Mouse (Mus musculus): ENCODE data around the gene Lipe. TPM values are rescaled to one million over a fixed set of nuclear protein-coding genes. Genes with fewer than 3 reads are reported as not detected.
A peak's percentile ranks its signal among the peaks of the same experiment; 100 is the strongest.

The Lipe gene
- polyA plus RNA-seq, 1 experiment from 2014 or later = 2.9 TPM

DNA sequence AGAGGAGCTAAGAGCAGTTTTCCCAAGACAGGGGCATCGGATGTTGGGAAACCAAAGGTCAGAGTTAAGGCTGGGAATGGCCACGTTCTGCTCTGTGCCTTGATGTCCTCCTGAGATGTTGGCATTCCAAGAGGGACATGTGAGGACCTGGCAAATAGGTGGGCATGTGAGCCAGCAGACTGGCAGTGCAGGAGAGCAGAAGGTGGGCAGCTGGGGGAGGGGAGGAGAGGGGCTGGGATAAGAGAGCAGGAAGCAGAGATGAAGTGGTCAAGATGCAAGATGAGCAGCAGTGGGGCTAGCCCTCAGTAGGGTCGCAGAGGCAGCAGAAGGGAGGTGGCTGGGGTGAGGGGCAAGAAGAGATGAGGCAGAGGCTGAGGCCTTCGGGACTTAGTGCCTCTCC, 14.6 kb downstream of the Lipe start:
- Histone ChIP-seq H3K4me3 (ENCODE audit: low read depth, low read length) (no peak overlapping the region), H3K27ac (replicated peaks; ENCODE audit: low read depth, low read length) (no peak overlapping the region), H3K4me2 (ENCODE audit: low read depth, low read length) (no peak overlapping the region), H3K9me3 (replicated peaks; ENCODE audit: control insufficient read depth, low read length) (no peaks in the 10 kb centered on the region), H3K9ac (replicated peaks; ENCODE audit: low read length) (no peak overlapping the region), H3K4me1 (ENCODE audit: control insufficient read depth, insufficient read depth, low read length) (no peaks in the 10 kb centered on the region), H3K36me3 (replicated peaks; ENCODE audit: control insufficient read depth, insufficient read depth, low read depth, low read length) (no peaks in the 10 kb centered on the region; the same call in none of the 2 replicates), H3K27me3 (ENCODE audit: control insufficient read depth, insufficient read depth, low read length) (no peaks in the 10 kb centered on the region)
- 80% methylated on average over 4 of the region's 4 CpGs for WGBS
- DNase-seq (ENCODE audit: low spot score) (no peak), ATAC-seq (replicated peaks; ENCODE audit: insufficient number of reproducible peaks, low FRiP score, low TSS enrichment, low read depth) (no peak)

GRCm38 (mm10) chr7:25383385-25383784, 15.1 kb downstream of the Lipe start:
- H3K27ac ChIP-seq (replicated peaks; ENCODE audit: low read depth, low read length) = no peak overlapping the region
- 88% methylated on average over 7 of the region's 7 CpGs for WGBS
- H3K36me3 ChIP-seq (replicated peaks; ENCODE audit: control insufficient read depth, insufficient read depth, low read depth, low read length) = no peaks in the 10 kb centered on the region; the same call in none of the 2 replicates
- no peaks in the 10 kb centered on the region for H3K4me1 ChIP-seq (ENCODE audit: control insufficient read depth, insufficient read depth, low read length)
- no peak for ATAC-seq (replicated peaks; ENCODE audit: insufficient number of reproducible peaks, low FRiP score, low TSS enrichment, low read depth)
- H3K4me3 ChIP-seq (ENCODE audit: low read depth, low read length) = no peak overlapping the region
- no peak overlapping the region for H3K9ac ChIP-seq (replicated peaks; ENCODE audit: low read length)
- H3K27me3 ChIP-seq (ENCODE audit: control insufficient read depth, insufficient read depth, low read length) = no peaks in the 10 kb centered on the region
- no peak overlapping the region for H3K4me2 ChIP-seq (ENCODE audit: low read depth, low read length)
- no peaks in the 10 kb centered on the region for H3K9me3 ChIP-seq (replicated peaks; ENCODE audit: control insufficient read depth, low read length)
- DNase-seq (ENCODE audit: low spot score) = no peak

- DNase-seq (ENCODE audit: low spot score) (no peak), ATAC-seq (replicated peaks; ENCODE audit: insufficient number of reproducible peaks, low FRiP score, low TSS enrichment, low read depth) (no peak)
- H3K27me3 ChIP-seq (ENCODE audit: control insufficient read depth, insufficient read depth, low read length) = no peaks in the 10 kb centered on the region
- no peaks in the 10 kb centered on the region for H3K9me3 ChIP-seq (replicated peaks; ENCODE audit: control insufficient read depth, low read length)
- no peak overlapping the region for H3K4me3 ChIP-seq (ENCODE audit: low read depth, low read length)
- no peaks in the 10 kb centered on the region for H3K4me1 ChIP-seq (ENCODE audit: control insufficient read depth, insufficient read depth, low read length)
- H3K36me3 ChIP-seq (replicated peaks; ENCODE audit: control insufficient read depth, insufficient read depth, low read depth, low read length) = no peaks in the 10 kb centered on the region; the same call in 1 of the 2 replicates
- no peak overlapping the region for H3K27ac ChIP-seq (replicated peaks; ENCODE audit: low read depth, low read length)
- H3K9ac ChIP-seq (replicated peaks; ENCODE audit: low read length) = no peak overlapping the region
- H3K4me2 ChIP-seq (ENCODE audit: low read depth, low read length) = no peak overlapping the region
These were observed 16.0 kb downstream of the Lipe start for GRCm38 (mm10) chr7:25382541-25382940.

- no peak for DNase-seq (ENCODE audit: low spot score)
- no peak overlapping the region for H3K9ac ChIP-seq (replicated peaks; ENCODE audit: low read length)
These were observed 17.2 kb downstream of the Lipe start for GRCm38 (mm10) chr7:25381284-25381680.

GRCm38 (mm10) chr7:25380392-25381283, 17.9 kb downstream of the Lipe start:
- peak overlapping the region; percentile 38; the same call in 1 of the 2 replicates for H3K4me3 ChIP-seq (ENCODE audit: low read depth, low read length)
- H3K27me3 ChIP-seq (ENCODE audit: control insufficient read depth, insufficient read depth, low read length) = no peaks in the 10 kb centered on the region
- no peaks in the 10 kb centered on the region for H3K4me1 ChIP-seq (ENCODE audit: control insufficient read depth, insufficient read depth, low read length)
- no peaks in the 10 kb centered on the region; the same call in 1 of the 2 replicates for H3K36me3 ChIP-seq (replicated peaks; ENCODE audit: control insufficient read depth, insufficient read depth, low read depth, low read length)
- H3K27ac ChIP-seq (replicated peaks; ENCODE audit: low read depth, low read length) = no peak overlapping the region
- no peak for DNase-seq (ENCODE audit: low spot score)
- no peaks in the 10 kb centered on the region for H3K9me3 ChIP-seq (replicated peaks; ENCODE audit: control insufficient read depth, low read length)
- 48% methylated on average over 18 of the region's 18 CpGs for WGBS
- peak overlapping the region; percentile 84 for H3K4me2 ChIP-seq (ENCODE audit: low read depth, low read length)
- H3K9ac ChIP-seq (replicated peaks; ENCODE audit: low read length) = peak overlapping the region; percentile 55; the same call in 1 of the 2 replicates
- no peak; the same call in 1 of the 2 replicates for ATAC-seq (replicated peaks; ENCODE audit: insufficient number of reproducible peaks, low FRiP score, low TSS enrichment, low read depth)

More at GRCm38 (mm10) chr7:25381284-25381680, 17.2 kb downstream of the Lipe start:
- Histone ChIP-seq H3K4me3 (ENCODE audit: low read depth, low read length) (no peak overlapping the region), H3K4me2 (ENCODE audit: low read depth, low read length) (no peak overlapping the region), H3K9me3 (replicated peaks; ENCODE audit: control insufficient read depth, low read length) (no peaks in the 10 kb centered on the region), H3K36me3 (replicated peaks; ENCODE audit: control insufficient read depth, insufficient read depth, low read depth, low read length) (no peaks in the 10 kb centered on the region; the same call in 1 of the 2 replicates), H3K27ac (replicated peaks; ENCODE audit: low read depth, low read length) (no peak overlapping the region), H3K4me1 (ENCODE audit: control insufficient read depth, insufficient read depth, low read length) (no peaks in the 10 kb centered on the region), H3K27me3 (ENCODE audit: control insufficient read depth, insufficient read depth, low read length) (no peaks in the 10 kb centered on the region)
- 15% methylated on average over 3 of the region's 3 CpGs for WGBS
- ATAC-seq (replicated peaks; ENCODE audit: insufficient number of reproducible peaks, low FRiP score, low TSS enrichment, low read depth) = no peak

- Histone ChIP-seq H3K4me1 (ENCODE audit: control insufficient read depth, insufficient read depth, low read length) (no peaks in the 10 kb centered on the region), H3K4me3 (ENCODE audit: low read depth, low read length) (peak overlapping the region; percentile 38), H3K27ac (replicated peaks; ENCODE audit: low read depth, low read length) (no peak overlapping the region), H3K9me3 (replicated peaks; ENCODE audit: control insufficient read depth, low read length) (no peaks in the 10 kb centered on the region), H3K9ac (replicated peaks; ENCODE audit: low read length) (peak overlapping the region; percentile 55), H3K4me2 (ENCODE audit: low read depth, low read length) (peak overlapping the region; percentile 84), H3K27me3 (ENCODE audit: control insufficient read depth, insufficient read depth, low read length) (no peaks in the 10 kb centered on the region), H3K36me3 (replicated peaks; ENCODE audit: control insufficient read depth, insufficient read depth, low read depth, low read length) (no peaks in the 10 kb centered on the region; the same call in 1 of the 2 replicates)
- under 1% methylated on average over 42 of the region's 42 CpGs for WGBS
- ATAC-seq (replicated peaks; ENCODE audit: insufficient number of reproducible peaks, low FRiP score, low TSS enrichment, low read depth) = peak; percentile 66
- DNase-seq (ENCODE audit: low spot score) = peak; percentile 84
These were observed 18.8 kb downstream of the Lipe start for GRCm38 (mm10) chr7:25379551-25380351.

DNA sequence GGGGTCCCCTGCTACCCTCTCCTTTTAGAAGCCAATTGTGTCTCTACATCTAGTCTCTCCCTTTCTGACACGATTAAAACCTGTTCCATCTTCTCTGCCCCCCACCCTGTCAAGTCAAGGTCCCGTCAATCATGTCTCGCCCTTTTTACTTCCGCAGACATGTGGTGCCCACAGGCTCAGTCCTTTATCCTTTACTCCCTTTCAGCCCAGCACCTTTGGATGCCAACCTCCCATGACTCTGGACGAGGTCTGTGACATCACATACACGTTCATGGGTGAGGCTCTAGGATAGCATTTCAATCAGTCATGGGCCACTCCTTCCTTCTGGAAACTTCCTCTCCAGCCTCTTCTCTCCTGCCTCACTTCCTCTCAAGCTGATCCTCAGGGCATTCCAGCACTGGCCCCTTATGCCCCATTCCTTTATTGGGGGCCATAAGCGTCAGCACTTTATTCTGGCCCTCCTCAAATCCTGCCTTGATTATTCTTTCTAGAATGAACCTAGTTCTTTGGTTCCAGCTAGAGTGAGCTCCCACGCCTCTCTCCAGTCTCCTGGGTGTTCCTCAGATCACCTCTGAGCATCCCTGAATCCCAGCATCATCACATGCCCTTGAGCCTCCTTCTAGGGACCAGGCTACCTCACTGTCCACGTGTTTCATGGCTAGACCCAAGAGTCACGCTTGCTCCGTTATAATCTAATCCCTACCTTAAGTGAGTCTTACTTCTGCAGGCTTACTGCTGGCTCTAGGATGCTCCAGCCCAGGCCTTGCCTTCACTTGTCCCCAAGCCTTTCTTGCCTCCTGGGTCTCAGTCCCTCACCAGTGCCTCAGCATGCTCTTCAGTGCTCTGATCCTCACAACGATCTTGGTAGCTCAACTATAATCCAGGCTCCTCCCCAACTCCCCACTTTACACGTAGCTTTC, 20.1 kb downstream of the Lipe start:
- Histone ChIP-seq H3K27ac (replicated peaks; ENCODE audit: low read depth, low read length) (no peak overlapping the region), H3K36me3 (replicated peaks; ENCODE audit: control insufficient read depth, insufficient read depth, low read depth, low read length) (no peaks in the 10 kb centered on the region; the same call in 1 of the 2 replicates), H3K9me3 (replicated peaks; ENCODE audit: control insufficient read depth, low read length) (no peaks in the 10 kb centered on the region), H3K4me2 (ENCODE audit: low read depth, low read length) (no peak overlapping the region), H3K27me3 (ENCODE audit: control insufficient read depth, insufficient read depth, low read length) (no peaks in the 10 kb centered on the region), H3K4me3 (ENCODE audit: low read depth, low read length) (no peak overlapping the region), H3K9ac (replicated peaks; ENCODE audit: low read length) (no peak overlapping the region), H3K4me1 (ENCODE audit: control insufficient read depth, insufficient read depth, low read length) (no peaks in the 10 kb centered on the region)
- WGBS = 84% methylated on average over 13 of the region's 13 CpGs
- ATAC-seq (replicated peaks; ENCODE audit: insufficient number of reproducible peaks, low FRiP score, low TSS enrichment, low read depth) (no peak), DNase-seq (ENCODE audit: low spot score) (no peak)

Data from embryonic facial prominence, embryonic 11.5 days (tissue).